Mouse (Mus musculus): ENCODE data around the gene Edc4.

- TF ChIP-seq POLR2A (IDR thresholded peaks at IDR 0.05; ENCODE audit: extremely low read depth, insufficient read depth, low read length) (no peak), CTCF (IDR thresholded peaks at IDR 0.05; ENCODE audit: extremely low read depth, insufficient read depth, low read length) (0 out of 2 replicates have a peak, but pooled peaks have one; percentile 2)
Observed at GRCm38 (mm10) chr8:105866364-105867029, 14.2 kb upstream of the Edc4 start.
